Comparison of ENCODE assay signal across 8 mouse cellular contexts in the genomic region with DNA sequence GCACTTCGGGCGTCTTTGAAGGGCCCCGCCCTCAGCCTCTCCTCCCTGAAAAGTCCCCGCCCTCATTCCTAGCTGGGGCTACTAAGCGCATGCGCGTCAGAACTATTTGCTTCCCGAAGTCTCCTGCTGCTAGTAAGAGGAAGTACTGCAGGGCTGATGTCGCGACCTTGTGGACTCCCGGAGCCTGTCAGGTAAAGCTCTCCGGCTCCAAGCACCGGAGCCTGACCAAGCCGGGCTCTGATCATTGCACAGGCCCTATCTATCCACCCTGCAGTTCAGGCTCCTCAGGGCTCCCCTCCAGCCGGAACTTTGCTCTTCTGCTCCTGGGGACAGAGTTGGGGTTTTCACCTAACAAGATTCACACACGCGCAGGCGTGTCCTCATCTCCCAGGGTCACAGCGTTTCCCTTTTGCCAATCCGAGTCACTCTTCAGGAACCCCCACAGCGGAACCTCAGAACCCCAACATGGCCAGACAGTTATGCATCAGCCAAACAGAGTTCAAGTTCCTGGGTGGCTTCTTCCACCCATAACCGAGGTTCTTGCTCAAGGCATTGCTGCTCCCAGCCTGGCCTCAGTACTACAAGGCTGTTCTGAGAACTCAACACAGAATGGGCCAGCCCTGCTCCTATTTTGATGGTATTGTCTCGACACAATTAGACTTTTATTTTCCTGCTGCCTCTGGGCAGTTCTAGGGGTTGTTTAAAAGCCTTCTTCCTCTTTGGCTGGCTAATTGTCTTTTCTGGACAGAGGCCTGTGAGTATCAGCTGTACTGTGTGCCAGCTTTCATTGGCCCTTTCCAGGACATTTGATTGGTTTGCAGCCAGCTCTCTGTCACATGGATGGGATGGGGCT. TPM values are rescaled to one million over a fixed set of nuclear protein-coding genes. Genes with fewer than 3 reads are reported as not detected.
DNase-seq lines count a peak whose midpoint lies in the region; ATAC-seq lines count a peak whose summit lies in the region.

A gene (plus strand): TSS at position 48 of the 853 bp plus-strand sequence.

- peak within 1 kb of the TSS; percentile 51; the same call in 1 of the 2 replicates for H3K9ac ChIP-seq in hindbrain, embryonic 14.5 days

- ATAC-seq in hindbrain, embryonic 14.5 days (ENCODE audit: low FRiP score) = peak; percentile 88

- H3K27ac ChIP-seq in hindbrain, embryonic 14.5 days = 0 out of 2 replicates have a peak within 1 kb of the TSS, but pooled peaks have one; percentile 38

- H3K9me3 ChIP-seq in hindbrain, embryonic 14.5 days (ENCODE audit: control insufficient read depth, low read length) = no peaks in the 10 kb centered on the region

- DNase-seq in ZHBTc4 (ENCODE audit: low read depth, low spot score) = peak; percentile 97
- peak; percentile 30 to 55 for DNase-seq in cerebellum, postnatal 4 days (ENCODE audit: low spot score in 2 of 2)
- peak; percentile 70 to 78 for DNase-seq in frontal cortex, postnatal 36 days (ENCODE audit: low spot score in 2 of 2)
- peak; percentile 80 for DNase-seq in hindbrain, embryonic 14.5 days (ENCODE audit: low spot score)
- DNase-seq in layer of hippocampus, postnatal 25 days (ENCODE audit: extremely low spot score in 1 of 2, low spot score in 1 of 2) = peak; percentile 46 to 62
- peak; percentile 92 for DNase-seq in lung, postnatal 14 days
- DNase-seq in retina, adult 2 months (ENCODE audit: low read depth, low spot score) = peak; percentile 63
- peak; percentile 87 for DNase-seq in thymus, postnatal 25 days

- no peaks in the 10 kb centered on the region; the same call in 1 of the 2 replicates for H3K4me1 ChIP-seq in hindbrain, embryonic 14.5 days (replicated peaks; ENCODE audit: control insufficient read depth, insufficient read depth, low read length)

- peak within 1 kb of the TSS; percentile 37 for H3K4me3 ChIP-seq in hindbrain, embryonic 14.5 days (replicated peaks; ENCODE audit: low read length)

- H3K36me3 ChIP-seq in hindbrain, embryonic 14.5 days (replicated peaks; ENCODE audit: control insufficient read depth, insufficient read depth) = no peaks in the 10 kb centered on the region

- H3K4me2 ChIP-seq in hindbrain, embryonic 14.5 days (replicated peaks) = peak within 1 kb of the TSS; percentile 63

- no peaks in the 10 kb centered on the region for H3K27me3 ChIP-seq in hindbrain, embryonic 14.5 days (ENCODE audit: control insufficient read depth, insufficient read depth, low read length)

- WGBS in hindbrain, embryonic 14.5 days = 5% methylated on average over 23 of the region's 23 CpGs

RNA-seq across cellular contexts. Expression of the gene that starts here (rescaled TPM):
- 4.7 and 5.3 TPM in 2 replicates for polyA plus RNA-seq in hindbrain, embryonic 14.5 days (2014; fragmentation: Nextera tagmentation; extraction: Ambion mirVana)
- 1 to 10 TPM; 2.8 to 5.7 TPM for total RNA-seq in layer of hippocampus, postnatal 25 days (2021)

Comparison
In these comparisons a context has a peak if more than half of its experiments do, and no peak if none do; other contexts are left out.
1. Peak in every context shown above with its lines: DNase-seq, ATAC-seq, H3K4me3 ChIP-seq and H3K27ac ChIP-seq.
2. DNase-seq: peak in every context shown above with its lines; median percentile 97 in ZHBTc4; 92 in lung, postnatal 14 days; 87 in thymus, postnatal 25 days; 80 in hindbrain, embryonic 14.5 days; 74 in frontal cortex, postnatal 36 days; 63 in retina, adult 2 months; 54 in layer of hippocampus, postnatal 25 days; 42 in cerebellum, postnatal 4 days.